Mouse (Mus musculus) left cerebral cortex, postnatal 4 days (tissue): ENCODE results near the gene Sap18. TPM values are rescaled to one million over a fixed set of nuclear protein-coding genes. Genes with fewer than 3 reads are reported as not detected.
"Not testable (repeated sequence)": the region's sequence is repeated elsewhere in the genome, so short reads cannot be mapped to it uniquely, and the experiment has no call there.

Source experiments
- DNase-seq: peaks from one replicate; pipeline ENCODE4 v3.0.0-alpha.2; 2022
- intact Hi-C: fragments of 180-260 bp; cut with DNase I; formaldehyde crosslinking; loops from one replicate; pipeline ENCODE4 v1.15.1; 2025
- microRNA-seq: library from miRNA; unstranded; fragments of <30 nt; microRNA quantifications from one replicate; pipeline ENCODE4 v1.2.0, GENCODE M21; 2022
- total RNA-seq, 2 experiments: library from RNA; stranded (reverse); gene quantifications; 2 replicates each; pipeline ENCODE4 v1.2.3; 2021

Gene Sap18
- total RNA-seq, 2 experiments from 2014 or later = 42.5 to 48.3 TPM

DNA sequence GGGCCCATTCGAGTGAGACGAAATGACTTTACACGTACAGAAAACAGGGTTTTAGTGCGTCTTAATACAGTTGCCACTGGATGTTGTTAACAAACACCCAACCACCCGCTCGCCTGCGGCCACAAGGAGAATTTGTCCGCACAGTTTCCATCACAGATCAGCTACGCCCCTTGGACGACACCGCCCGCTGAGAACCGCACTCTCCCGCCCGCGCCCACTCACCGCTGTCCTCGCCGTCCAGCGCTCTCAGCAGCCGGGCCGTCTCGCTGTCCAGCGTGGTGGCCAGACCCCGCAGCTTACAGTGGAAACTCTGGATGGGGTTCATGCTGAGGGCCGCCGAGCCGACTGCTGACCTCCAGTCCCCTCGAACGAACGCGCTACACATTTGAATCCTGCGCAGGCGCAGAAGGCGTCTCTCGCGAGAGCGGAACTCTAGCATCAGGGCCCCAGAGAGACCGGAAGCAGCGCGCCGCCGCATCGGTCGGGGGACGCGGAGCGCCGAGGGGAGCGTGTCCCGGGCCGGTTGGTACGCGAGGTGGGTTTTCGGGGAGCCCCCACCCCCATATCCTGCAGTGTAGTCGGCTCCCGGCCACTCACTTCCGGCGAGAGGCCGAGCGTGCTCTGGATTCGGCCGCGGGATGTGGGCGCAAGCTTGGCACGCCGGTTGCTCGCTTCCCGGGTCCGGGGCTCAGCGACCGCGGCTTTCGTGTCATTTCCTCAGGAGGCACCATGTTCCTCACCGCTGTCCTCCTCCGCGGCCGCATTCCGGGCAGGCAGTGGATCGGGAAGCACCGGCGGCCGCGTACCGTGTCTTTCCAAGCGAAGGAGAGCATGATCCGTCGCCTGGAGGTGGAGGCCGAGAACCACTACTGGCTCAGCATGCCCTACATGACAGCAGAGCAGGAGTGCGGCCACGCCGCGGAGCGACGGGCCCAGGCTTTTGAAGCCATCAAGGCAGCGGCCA is 28.1 kb downstream of the Sap18 start, which contains the start of the genes Ska3 and Mrpl57:
Ska3 (minus strand) TSS at position 398 of the 964 bp plus-strand sequence.
Mrpl57 (plus strand) TSS at position 447 of the 964 bp plus-strand sequence.
- peak; percentile 94 for DNase-seq
- intact Hi-C loops = no loop called here

DNA sequence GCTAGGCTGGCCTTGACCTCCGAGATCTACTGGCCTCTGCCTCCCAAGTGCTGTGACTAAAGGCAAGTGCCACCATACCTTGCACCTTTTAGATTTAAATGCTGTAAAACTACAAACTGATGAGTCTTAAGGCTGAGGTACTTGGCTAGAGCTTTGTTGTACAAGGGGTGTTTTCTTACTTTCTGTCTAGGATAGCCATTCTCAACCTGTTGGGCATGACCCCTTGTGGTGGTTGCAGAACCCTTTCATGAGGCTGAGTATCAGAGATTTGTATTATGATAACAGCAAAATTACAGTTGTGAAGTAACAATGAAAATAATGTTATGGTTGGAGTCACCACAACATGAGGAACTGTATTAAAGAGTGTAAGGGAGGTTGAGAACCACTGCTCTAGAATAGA is 29.3 kb downstream of the Sap18 start:
- DNase-seq = no peak
- intact Hi-C loops = no loop called here

DNA sequence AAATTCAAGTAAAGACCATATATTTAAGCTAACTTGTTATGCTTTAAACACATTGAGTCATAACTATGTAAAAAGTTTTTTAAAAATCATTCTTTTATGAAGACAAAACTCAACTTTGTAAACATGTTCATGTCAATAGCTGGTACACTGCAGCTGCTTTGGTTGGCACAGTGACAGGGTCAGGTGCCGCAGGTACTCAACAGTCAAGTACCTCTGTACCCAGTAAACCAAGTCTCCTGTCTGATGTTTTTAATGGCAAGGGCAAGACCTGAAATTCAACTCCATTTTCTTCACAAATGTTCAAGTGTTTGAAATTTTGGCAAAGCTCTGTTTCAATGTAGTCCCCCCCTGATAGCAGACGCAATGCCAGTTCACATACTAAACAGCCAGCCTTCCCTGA is 35.5 kb downstream of the Sap18 start:
- intact Hi-C loops = no loop called here
- no peak for DNase-seq

DNA sequence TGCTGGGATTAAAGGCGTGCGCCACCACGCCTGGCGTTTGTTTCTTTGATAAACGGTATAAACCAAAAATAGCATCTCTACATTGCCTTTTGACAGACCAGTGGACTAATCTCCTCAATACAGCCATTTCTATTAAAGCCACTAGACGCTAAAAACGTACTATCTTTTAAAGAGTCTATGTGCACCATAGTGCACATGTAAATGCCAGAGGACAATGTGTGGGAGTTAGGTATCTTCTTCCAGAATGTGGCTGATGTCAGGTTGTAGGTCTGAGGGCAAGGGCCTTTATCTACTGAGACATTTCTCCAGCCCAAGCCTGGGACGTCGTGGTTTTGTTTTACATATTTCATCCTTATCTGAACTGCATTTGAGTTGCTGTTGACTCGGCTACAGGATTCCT is 37.2 kb downstream of the Sap18 start:
- intact Hi-C loops = no loop called here
- no peak for DNase-seq

DNA sequence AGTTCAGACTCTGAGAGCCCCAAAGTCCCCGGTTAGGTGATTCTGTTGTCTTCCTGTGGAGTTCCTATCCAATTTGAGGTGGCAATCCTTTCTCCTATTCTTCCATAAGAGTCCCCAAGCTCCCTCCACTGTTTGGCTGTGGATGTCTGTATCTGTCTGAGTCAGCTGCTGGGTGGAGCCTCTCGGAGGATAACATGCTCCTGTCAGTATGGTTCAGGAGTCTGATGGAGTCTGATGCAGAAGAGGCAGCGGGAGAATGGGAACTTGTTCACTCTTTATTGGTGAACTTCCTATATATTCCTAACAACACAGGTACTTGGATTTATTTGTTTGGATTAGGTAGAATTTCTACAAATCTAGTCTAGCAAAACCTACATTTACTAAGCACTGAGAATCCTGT is 46.6 kb downstream of the Sap18 start:
- intact Hi-C loops = no loop called here
- DNase-seq = no peak

DNA sequence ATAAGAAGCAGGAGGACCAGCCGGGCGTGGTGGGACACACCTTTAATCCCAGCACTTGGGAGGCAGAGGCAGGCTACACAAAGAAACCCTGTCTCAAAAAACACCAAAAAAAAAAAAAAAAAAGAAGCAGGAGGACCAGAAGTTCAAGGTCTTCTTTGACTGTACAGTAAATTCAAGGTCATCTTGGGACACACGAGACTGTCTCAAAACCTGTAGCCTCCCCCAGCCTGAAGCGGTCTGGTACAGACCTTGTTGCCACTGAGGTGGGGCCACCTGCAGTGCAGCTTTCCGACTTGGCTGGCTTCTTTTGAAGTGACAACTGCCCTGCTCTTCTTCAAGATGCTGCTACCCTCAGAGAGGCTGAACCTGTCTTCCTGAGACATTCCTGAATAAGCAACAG is 50.1 kb downstream of the Sap18 start:
- DNase-seq, intact Hi-C loops: not testable (repeated sequence)

DNA sequence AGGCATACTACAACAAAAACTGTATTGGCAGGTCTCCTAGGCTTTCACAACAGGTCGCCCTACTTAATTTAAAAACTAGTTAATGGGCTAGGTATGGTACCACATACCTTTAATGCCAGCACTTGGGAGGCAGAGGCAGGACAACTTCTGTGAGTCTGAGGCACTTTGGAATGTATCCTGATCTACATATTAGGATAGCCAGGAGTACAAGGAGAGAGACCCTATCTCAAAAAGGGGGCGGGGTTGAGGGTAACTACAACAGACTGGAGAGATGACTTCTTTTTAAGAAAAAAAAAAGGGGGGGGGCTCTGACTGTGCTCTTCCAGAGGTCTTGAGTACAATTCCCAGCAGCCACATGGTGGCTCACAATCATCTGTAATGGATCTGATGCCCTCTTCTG is 50.7 kb downstream of the Sap18 start:
- DNase-seq = no peak
- intact Hi-C loops = no loop called here

DNA sequence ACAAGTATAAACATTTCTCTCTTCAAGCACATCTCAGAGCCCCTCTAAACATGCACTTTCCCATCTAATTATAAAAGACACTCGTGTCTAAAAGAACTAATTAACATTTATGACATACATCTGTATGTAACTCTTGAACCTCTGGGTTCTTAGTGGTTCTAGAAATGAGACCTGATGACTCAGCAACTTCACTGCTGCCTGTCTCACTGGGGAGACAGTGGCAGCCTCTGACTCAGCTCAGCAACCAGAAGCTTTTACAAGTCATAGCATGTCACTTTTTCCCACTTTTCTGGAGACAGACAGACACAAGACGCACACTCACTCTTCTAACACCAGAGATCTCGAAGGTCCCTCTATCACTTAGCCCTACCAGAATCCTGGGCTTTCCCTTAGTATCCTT is 52.4 kb downstream of the Sap18 start:
- intact Hi-C loops = no loop called here
- no peak for DNase-seq

DNA sequence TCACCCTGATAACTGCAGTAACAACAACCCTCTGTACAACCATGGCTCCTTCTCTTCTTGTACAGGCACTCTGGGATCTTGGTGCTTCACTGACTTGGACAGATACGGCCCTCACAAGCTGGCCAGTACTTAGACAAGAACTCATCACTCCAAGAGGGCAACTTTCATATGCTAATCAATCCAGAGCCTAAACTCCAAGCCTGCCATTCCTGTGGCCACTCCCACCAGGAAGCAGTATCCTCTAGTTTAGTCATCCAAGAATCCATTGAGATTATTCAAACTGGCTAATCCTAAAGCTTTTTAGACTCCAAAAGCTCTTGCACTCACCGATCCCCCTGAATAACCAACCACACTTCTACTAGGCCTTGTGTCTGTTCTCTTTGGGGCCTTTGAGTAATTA is 55.0 kb downstream of the Sap18 start:
- DNase-seq = no peak
- intact Hi-C loops = no loop called here

DNA sequence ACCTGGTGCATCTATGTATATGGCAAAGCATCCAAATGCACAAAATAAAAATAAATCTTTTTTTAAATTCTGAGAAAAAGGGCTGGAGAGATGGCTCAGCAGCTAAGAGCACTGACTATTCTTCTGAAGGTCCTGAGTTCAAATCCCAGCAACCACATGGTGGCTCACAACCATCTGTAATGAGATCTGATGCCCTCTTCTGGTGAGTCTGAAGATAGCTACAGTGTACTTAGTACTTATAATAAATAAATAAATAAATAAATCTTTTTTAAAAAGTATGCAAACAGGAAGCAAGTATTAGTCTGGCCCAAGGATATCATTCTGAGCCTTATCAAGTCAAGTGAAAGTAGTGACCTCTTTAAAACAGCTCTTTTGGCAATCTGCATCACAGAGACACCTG is 58.1 kb downstream of the Sap18 start:
- intact Hi-C loops, DNase-seq: not testable (repeated sequence)

Small RNAs within 50 kb of the gene (microRNA-seq; reads per million reads assigned to microRNA genes)
- 1.5 reads per million for gene Mir3077

Other genes starting within 250 kb of the Sap18 start
- gene Eef1akmt1, start 226.6 kb upstream of the Sap18 start, total RNA-seq = 10 to 100 TPM; 29.4 to 29.6 TPM
- gene Xpo4, start 132.8 kb upstream of the Sap18 start, total RNA-seq = 10 to 100 TPM; 18.5 to 20.1 TPM
- 1 to 10 TPM in 1 of 2 experiments, not detected in 1; 1.0 TPM for gene Gm49361, start 52.1 kb upstream of the Sap18 start, total RNA-seq
- gene Lats2, start 39.8 kb upstream of the Sap18 start, total RNA-seq = 10 to 100 TPM; 10.5 to 10.7 TPM
- gene Ska3, start 28.0 kb downstream of the Sap18 start, total RNA-seq = 1 to 10 TPM; 3.0 to 4.5 TPM
- gene Mrpl57, start 28.1 kb downstream of the Sap18 start, total RNA-seq = 10 to 100 TPM; 79.2 to 80.6 TPM
- 10 to 100 TPM; 29.5 to 31.6 TPM for gene Zdhhc20, start 92.1 kb downstream of the Sap18 start, total RNA-seq
- 10 to 100 TPM; 58.6 to 61.4 TPM for gene Micu2, start 201.1 kb downstream of the Sap18 start, total RNA-seq